Mouse (Mus musculus): ENCODE data around the gene Cdiptos. TPM values are rescaled to one million over a fixed set of nuclear protein-coding genes. Genes with fewer than 3 reads are reported as not detected.

Gene Cdiptos
- polyA plus RNA-seq, 1 experiment from 2014 or later, result 1.3 TPM

DNA sequence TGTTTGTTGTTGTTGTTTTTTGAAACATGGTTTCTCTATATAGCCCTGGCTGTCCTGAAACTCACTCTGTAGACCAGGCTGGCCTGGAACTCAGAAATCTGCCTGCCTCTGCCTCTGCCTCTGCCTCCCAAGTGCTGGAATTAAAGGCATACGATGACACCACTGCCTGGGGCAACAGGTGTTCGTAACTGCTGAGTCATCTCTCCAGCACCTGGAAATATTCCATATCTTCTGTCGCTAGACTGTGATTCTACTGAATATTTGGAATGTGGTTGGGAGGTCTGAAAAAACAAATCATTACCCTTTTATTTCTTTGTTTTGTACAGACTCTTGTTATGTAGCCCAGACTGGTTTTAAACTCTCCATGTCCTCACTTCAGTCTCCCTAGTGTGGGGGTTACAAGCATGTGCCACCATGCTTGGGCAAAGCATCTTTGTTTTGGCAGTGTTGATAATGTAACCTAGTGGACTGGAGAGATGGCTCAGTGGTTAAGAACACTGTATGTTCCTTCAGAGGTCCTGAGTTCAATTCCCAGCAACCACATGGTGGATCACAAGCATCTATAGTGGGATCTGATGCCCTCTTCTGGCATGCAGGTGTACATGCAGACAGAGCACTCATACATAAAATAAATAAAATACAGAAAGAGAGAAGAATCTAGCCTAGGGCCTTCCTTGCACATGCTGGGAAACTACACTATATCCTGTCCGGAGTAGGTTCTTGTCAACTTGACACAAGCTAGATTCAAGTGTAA is 28.4 kb upstream of the Cdiptos start:
- in situ Hi-C loops (cut with MboI; ENCODE audit: low pct_unique_long_range_greater_than_20kb), result no loop called here
- ATAC-seq (no peak), DNase-seq (ENCODE audit: low read depth, low spot score) (no peak)
- no peak for TF ChIP-seq CTCF (IDR thresholded peaks at IDR 0.05)
- no peaks in the 10 kb centered on the region for H3K27me3 ChIP-seq
- ChIA-PET CTCF (interaction anchor here (1.0 kb wide), 1 partner anchor 13 kb away, joined by 3 read pairs; the partner anchor contains the start of gene Pagr1a), POLR2A (interaction anchor here (0.5 to 0.6 kb wide), 2 partner anchors 10 to 220 kb away, joined by 3 to 4 read pairs; partner anchors contain the start of gene Mvp)

DNA sequence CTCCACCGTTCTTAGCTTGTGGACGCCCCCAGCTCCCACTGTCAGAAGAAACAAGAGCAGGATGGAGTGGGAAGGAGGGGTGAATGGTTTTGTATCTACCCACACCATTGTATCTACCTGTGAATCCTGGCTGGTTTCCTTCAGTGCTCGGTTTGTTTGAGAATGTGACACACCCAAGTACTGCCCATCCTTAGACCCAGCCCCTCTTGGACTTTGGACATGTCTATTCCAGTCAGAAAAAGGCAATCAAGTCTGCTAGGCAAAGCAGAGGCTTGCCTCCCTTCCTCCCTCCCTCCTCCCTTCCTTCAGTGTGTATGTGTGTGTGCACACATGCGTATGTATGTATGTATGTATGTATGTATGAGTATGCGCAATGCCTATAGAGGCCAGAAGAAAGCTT is 27.7 kb upstream of the Cdiptos start:
- no peaks in the 10 kb centered on the region for H3K27me3 ChIP-seq
- CTCF ChIA-PET, result no interaction called here
- TF ChIP-seq CTCF (IDR thresholded peaks at IDR 0.05), result no peak
- DNase-seq (ENCODE audit: low read depth, low spot score) (no peak), ATAC-seq (no peak)
- POLR2A ChIA-PET, result interaction anchor here (0.5 kb wide), 1 partner anchor 11 kb away, joined by 3 read pairs; the partner anchor contains the start of gene Mvp
- in situ Hi-C loops (cut with MboI; ENCODE audit: low pct_unique_long_range_greater_than_20kb), result no loop called here

DNA sequence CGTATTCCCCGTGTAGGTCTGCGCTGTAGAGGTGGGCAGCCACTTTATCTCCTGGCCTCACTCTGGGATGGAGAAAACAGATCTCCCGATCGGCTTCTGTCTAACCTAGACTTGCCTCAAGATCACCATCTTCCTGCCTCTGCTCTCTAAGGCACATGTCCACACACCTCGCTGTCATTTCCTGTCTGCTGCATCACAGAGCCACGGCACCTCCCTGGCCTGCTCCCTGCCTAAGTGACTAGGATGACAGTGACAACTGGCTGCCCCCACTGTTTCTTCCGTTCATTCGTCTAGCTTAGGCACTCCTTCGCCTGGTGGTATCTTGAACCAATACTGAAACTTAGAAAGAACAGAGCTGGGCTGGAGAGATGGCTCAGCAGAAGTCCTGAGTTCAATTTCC is 23.7 kb upstream of the Cdiptos start:
- ATAC-seq (no peak), DNase-seq (ENCODE audit: low read depth, low spot score) (no peak)
- POLR2A ChIA-PET, result interaction anchor here (0.5 kb wide), 1 partner anchor 8 kb away, joined by 3 read pairs; no protein-coding TSS in a partner anchor
- no peak for TF ChIP-seq CTCF (IDR thresholded peaks at IDR 0.05)
- CTCF ChIA-PET, result interaction anchor here (0.8 to 2.3 kb wide), 2 partner anchors 17 to 23 kb away, joined by 3 to 7 read pairs; partner anchors contain the start of genes Cdiptos, Pagr1a and Pagr1b
- H3K27me3 ChIP-seq, result no peaks in the 10 kb centered on the region
- in situ Hi-C loops (cut with MboI; ENCODE audit: low pct_unique_long_range_greater_than_20kb), result no loop called here

DNA sequence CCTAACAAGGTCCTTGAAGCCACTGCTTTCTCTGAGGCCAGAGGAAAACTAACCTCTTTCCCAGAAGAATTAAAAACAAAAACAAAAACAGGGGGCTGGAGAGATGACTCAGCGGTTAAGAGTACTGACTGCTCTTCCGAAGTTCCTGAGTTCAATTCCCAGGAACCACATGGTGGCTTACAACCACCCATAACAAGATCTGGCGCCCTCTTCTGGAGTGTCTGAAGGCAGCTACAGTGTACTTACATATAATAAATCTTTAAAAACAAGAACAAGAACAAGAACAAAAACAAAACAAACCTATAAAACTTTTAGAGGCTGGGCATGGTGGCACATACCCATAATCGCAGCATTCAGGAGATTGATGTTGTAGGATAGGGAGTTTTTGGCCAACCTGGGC is 20.6 kb upstream of the Cdiptos start:
- H3K27me3 ChIP-seq, result no peaks in the 10 kb centered on the region
- POLR2A ChIA-PET, result no interaction called here
- CTCF ChIA-PET, result interaction anchor here (1.2 kb wide), 1 partner anchor 15 kb away, joined by 3 read pairs; no protein-coding TSS in a partner anchor
- ATAC-seq (no peak), DNase-seq (ENCODE audit: low read depth, low spot score) (no peak)
- in situ Hi-C loops (cut with MboI; ENCODE audit: low pct_unique_long_range_greater_than_20kb), result no loop called here
- no peak for TF ChIP-seq CTCF (IDR thresholded peaks at IDR 0.05)

DNA sequence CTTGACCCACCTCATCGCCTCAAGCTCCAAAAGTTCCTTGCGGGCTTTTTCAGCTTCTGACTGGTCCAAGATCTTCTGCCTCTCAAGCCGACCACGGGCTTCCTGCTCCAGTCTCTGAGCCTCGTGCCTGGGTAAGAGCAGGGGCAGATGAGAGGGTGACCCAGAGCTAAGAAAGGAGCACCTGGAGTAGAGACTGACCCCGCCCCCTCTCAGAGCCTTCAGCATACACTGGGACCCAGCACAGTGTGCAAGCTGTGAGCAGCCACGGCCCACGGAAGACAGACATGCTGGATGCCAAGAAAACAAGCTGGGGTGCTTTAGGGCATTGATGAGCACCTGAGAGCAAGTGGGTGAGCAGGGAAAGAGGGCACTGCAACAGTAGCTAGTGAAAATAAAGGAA is 12.9 kb upstream of the Cdiptos start:
- H3K27me3 ChIP-seq, result no peaks in the 10 kb centered on the region
- DNase-seq (ENCODE audit: low read depth, low spot score) (no peak), ATAC-seq (no peak)
- in situ Hi-C loops (cut with MboI; ENCODE audit: low pct_unique_long_range_greater_than_20kb), result no loop called here
- ChIA-PET POLR2A (interaction anchor here (0.6 kb wide), 1 partner anchor 22 kb away, joined by 3 read pairs; no protein-coding TSS in a partner anchor), CTCF (no interaction called here)
- TF ChIP-seq CTCF (IDR thresholded peaks at IDR 0.05), result no peak

DNA sequence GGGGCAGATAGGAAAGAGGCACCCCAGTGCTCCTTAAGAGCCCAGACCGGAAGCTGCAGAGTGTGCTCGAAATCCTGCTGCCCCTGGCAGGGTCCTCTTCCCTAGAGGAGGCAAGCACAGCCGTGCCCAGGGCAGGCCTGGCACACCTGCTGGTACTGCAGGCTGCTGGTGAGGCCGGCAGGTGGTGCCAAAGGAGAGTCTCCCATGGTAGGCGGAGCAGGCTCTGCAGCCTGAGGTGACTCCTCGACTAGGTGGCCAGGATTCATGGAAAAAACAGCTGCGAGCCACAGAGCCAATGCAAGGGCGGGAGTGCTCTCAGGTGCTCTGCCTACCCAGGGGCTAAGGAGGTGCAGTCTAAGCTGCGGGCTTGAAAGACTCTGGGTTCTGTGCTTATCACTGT is 10.4 kb upstream of the Cdiptos start:
- in situ Hi-C loops (cut with MboI; ENCODE audit: low pct_unique_long_range_greater_than_20kb), result no loop called here

DNA sequence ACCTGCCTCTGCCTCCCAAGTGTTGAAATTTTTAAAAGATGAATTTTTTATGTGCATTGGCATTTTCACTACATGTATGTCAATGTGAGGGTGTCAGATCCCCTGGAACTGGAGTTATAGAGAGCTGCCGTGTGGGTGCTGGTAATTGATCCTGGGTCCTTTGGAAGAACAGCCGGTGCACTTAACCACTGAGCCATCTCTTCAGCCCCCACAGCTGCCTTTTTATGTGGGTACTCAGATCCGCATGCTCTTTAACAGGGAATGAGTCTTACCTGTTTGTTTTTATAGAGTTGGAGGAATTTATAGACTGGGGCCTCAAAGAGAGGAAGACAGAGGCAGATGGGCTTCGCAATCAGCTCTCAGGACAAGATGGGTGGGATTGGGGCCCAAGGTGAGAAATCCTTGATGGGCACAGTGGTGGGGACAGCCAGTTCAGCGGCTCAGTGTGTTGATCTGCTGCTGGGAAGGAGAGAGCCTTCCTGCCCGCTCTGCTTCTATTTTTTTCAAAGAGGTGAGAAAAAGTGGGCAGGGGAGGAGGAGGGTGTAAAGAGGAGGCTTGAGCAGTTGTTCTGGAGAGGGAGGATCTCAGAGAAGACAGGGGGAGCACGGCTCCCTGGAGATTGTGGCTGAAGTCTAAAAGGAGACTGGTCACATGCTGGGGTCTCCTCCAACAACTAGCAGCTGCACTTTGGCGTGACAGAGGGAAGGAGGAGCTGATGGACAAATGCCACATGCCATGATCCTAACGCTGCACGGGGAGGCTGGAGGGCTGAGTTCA is 9.0 kb upstream of the Cdiptos start:
- CTCF ChIA-PET, result no interaction called here

More for the DNA sequence above, 10.4 kb upstream of the Cdiptos start:
- TF ChIP-seq CTCF (IDR thresholded peaks at IDR 0.05), result no peak
- ATAC-seq (peak; percentile 57), DNase-seq (ENCODE audit: low read depth, low spot score) (no peak)
- ChIA-PET POLR2A (interaction anchor here (0.9 kb wide), 1 partner anchor 14 kb away, joined by 3 read pairs; no protein-coding TSS in a partner anchor), CTCF (no interaction called here)
- no peaks in the 10 kb centered on the region for H3K27me3 ChIP-seq

DNA sequence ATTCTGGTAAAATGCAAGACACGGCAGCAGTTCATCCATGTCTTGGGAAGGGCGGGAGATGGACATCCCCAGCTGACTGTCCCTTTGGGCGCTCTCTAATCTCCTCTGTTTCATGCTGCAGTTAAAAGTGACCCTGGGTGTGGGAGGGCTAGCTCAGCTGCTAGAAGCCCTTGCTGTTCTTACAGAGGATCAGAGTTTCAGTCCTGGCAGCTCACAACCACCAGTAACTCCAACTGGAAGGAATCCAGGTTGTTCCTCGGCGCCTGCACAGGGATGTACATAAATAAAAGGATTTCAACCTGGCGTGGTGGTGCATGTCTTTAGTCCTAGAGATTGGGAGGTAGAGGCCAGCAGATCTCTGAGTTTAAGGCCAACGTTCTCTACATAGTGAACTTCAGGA is 7.2 kb upstream of the Cdiptos start:
- ATAC-seq (no peak), DNase-seq (ENCODE audit: low read depth, low spot score) (no peak)
- CTCF ChIA-PET, result no interaction called here
- H3K27me3 ChIP-seq, result no peaks in the 10 kb centered on the region
- TF ChIP-seq CTCF (IDR thresholded peaks at IDR 0.05), result no peak
- in situ Hi-C loops (cut with MboI; ENCODE audit: low pct_unique_long_range_greater_than_20kb), result no loop called here
- POLR2A ChIA-PET, result no interaction called here

More for the DNA sequence above, 9.0 kb upstream of the Cdiptos start:
- ATAC-seq (no peak), DNase-seq (ENCODE audit: low read depth, low spot score) (no peak)
- in situ Hi-C loops (cut with MboI; ENCODE audit: low pct_unique_long_range_greater_than_20kb), result no loop called here
- no peaks in the 10 kb centered on the region for H3K27me3 ChIP-seq
- POLR2A ChIA-PET, result no interaction called here
- no peak for TF ChIP-seq CTCF (IDR thresholded peaks at IDR 0.05)

DNA sequence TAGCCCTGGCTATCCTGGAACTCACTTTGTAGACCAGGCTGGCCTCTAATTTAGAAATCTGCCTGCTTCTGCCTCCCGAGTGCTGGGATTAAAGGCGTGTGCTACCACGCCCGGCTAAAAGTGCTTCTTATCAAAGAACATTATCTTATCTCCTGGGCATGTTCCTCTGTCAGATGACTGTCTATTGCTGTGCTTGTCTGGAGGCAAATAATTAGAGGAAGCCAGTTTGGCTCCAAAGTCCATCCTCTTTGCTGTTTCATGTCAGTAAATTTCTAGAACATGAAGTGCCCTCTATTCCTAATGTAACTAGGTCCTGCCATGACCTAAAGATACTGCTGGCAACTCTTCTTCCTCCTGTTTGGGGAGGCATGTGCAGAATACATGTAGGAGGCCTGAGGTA is 6.2 kb upstream of the Cdiptos start:
- CTCF ChIA-PET, result no interaction called here
- no peaks in the 10 kb centered on the region for H3K27me3 ChIP-seq
- DNase-seq (ENCODE audit: low read depth, low spot score) (no peak), ATAC-seq (no peak)
- POLR2A ChIA-PET, result interaction anchor here (1.8 kb wide), 1 partner anchor 35 kb away, joined by 4 read pairs; the partner anchor contains the start of genes Pagr1a and Pagr1b
- in situ Hi-C loops (cut with MboI; ENCODE audit: low pct_unique_long_range_greater_than_20kb), result no loop called here
- TF ChIP-seq CTCF (IDR thresholded peaks at IDR 0.05), result no peak

DNA sequence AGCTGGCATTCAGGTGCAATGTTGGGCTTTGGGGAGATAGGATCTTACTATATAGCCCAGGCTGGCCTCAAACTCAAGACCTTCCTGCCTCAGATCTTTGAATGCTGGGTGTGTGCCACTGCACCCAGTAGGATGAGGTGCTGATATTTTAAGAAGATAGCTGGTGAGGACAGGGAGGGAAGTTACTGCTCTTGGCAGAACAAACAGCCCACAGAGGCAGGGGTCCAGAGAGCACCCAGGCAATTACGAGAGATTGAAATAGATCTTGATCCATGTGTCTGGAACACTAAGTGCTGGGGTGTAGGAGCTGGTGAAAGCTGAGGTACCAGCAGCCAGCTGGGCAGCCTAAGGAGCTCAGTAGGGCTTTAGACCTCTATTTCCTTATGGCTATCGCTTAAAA is 5.7 kb upstream of the Cdiptos start:
- TF ChIP-seq CTCF (IDR thresholded peaks at IDR 0.05), result no peak
- POLR2A ChIA-PET, result interaction anchor here (1.8 kb wide), 1 partner anchor 35 kb away, joined by 4 read pairs; the partner anchor contains the start of genes Pagr1a and Pagr1b

DNA sequence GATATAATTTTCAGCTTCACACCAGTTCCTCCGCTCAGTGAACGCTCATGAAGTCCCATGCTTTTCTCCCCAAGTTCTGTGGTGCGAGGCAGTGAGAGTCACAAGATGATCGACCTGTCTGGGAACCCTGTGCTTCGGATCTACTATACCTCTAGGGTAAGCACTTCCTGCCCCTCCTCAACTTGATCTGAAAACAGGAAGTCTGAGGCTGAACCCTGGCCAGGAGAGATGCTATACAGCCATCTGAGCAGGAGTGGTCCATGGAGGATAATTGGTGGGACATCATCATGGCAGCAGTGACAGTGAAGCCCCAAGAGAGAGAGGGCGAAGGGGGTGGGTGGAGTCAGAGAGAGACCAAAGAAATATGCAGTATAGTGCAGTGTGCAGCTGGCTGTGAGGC is 2.9 kb upstream of the Cdiptos start:
- CTCF ChIA-PET, result no interaction called here
- in situ Hi-C loops (cut with MboI; ENCODE audit: low pct_unique_long_range_greater_than_20kb), result no loop called here
- DNase-seq (ENCODE audit: low read depth, low spot score) (no peak), ATAC-seq (no peak)
- POLR2A ChIA-PET, result no interaction called here
- no peaks in the 10 kb centered on the region for H3K27me3 ChIP-seq
- no peak for TF ChIP-seq CTCF (IDR thresholded peaks at IDR 0.05)

More for the DNA sequence above, 5.7 kb upstream of the Cdiptos start:
- DNase-seq (ENCODE audit: low read depth, low spot score), result no peak
- ATAC-seq, result no peak
- CTCF ChIA-PET, result no interaction called here
- in situ Hi-C loops (cut with MboI; ENCODE audit: low pct_unique_long_range_greater_than_20kb), result no loop called here
- no peaks in the 10 kb centered on the region for H3K27me3 ChIP-seq
